Mouse (Mus musculus): Measurements from ENCODE around the gene Csnk1g1. TPM values are rescaled to one million over a fixed set of nuclear protein-coding genes. Genes with fewer than 3 reads are reported as not detected.

Csnk1g1 gene
- polyA plus RNA-seq, 1 experiment from 2014 or later = 9.8 TPM

GRCm38 (mm10) chr9:66004380-66004779 lies 95.7 kb downstream of the Csnk1g1 start:
- H3K4me3 ChIP-seq = no peak overlapping the region
- H3K27ac ChIP-seq = no peak overlapping the region
- H3K36me3 ChIP-seq = peaks cover 26% of the 10 kb centered on the region
- H3K27me3 ChIP-seq = no peaks in the 10 kb centered on the region
- whole genome bisulfite sequencing = 19% methylated on average over 4 of the region's 4 CpGs
- ATAC-seq (replicated peaks; ENCODE audit: insufficient number of reproducible peaks, insufficient read depth, low FRiP score, low read depth) = no peak
- H3K9ac ChIP-seq = no peak overlapping the region
- no peaks in the 10 kb centered on the region for H3K9me3 ChIP-seq (replicated peaks)
- no peaks in the 10 kb centered on the region for H3K4me1 ChIP-seq (replicated peaks)
- peak overlapping the region; percentile 38; the same call in 1 of the 2 replicates for H3K4me2 ChIP-seq

GRCm38 (mm10) chr9:66007603-66008202 lies 99.0 kb downstream of the Csnk1g1 start:
- no peak overlapping the region for H3K9ac ChIP-seq
- H3K9me3 ChIP-seq (replicated peaks) = no peaks in the 10 kb centered on the region
- ATAC-seq (replicated peaks; ENCODE audit: insufficient number of reproducible peaks, insufficient read depth, low FRiP score, low read depth) = no peak
- no peak overlapping the region for H3K4me2 ChIP-seq
- no peak overlapping the region for H3K27ac ChIP-seq
- H3K36me3 ChIP-seq = peaks cover 26% of the 10 kb centered on the region
- H3K4me3 ChIP-seq = no peak overlapping the region
- 74% methylated on average over 7 of the region's 7 CpGs for WGBS
- H3K4me1 ChIP-seq (replicated peaks) = no peaks in the 10 kb centered on the region
- H3K27me3 ChIP-seq = no peaks in the 10 kb centered on the region

- no peak overlapping the region for H3K4me2 ChIP-seq
- H3K9me3 ChIP-seq (replicated peaks) = no peaks in the 10 kb centered on the region
- peaks cover 18% of the 10 kb centered on the region; the same call in 1 of the 2 replicates for H3K36me3 ChIP-seq
- H3K4me1 ChIP-seq (replicated peaks) = no peaks in the 10 kb centered on the region
- no peak overlapping the region for H3K4me3 ChIP-seq
- no peak for ATAC-seq (replicated peaks; ENCODE audit: insufficient number of reproducible peaks, insufficient read depth, low FRiP score, low read depth)
- H3K27me3 ChIP-seq = no peaks in the 10 kb centered on the region
- H3K27ac ChIP-seq = no peak overlapping the region
- no peak overlapping the region for H3K9ac ChIP-seq
Observed at GRCm38 (mm10) chr9:66020601-66021000, 111.9 kb downstream of the Csnk1g1 start.

- no peak for ATAC-seq (replicated peaks; ENCODE audit: insufficient number of reproducible peaks, insufficient read depth, low FRiP score, low read depth)
- Histone ChIP-seq H3K4me2 (no peak overlapping the region), H3K27me3 (no peaks in the 10 kb centered on the region), H3K9ac (no peak overlapping the region), H3K9me3 (replicated peaks) (no peaks in the 10 kb centered on the region), H3K36me3 (peaks cover 18% of the 10 kb centered on the region), H3K27ac (no peak overlapping the region), H3K4me3 (no peak overlapping the region), H3K4me1 (replicated peaks) (no peaks in the 10 kb centered on the region)
- 88% methylated on average over 4 of the region's 4 CpGs for WGBS
Observed at GRCm38 (mm10) chr9:66038082-66038481, 129.4 kb downstream of the Csnk1g1 start.

- Histone ChIP-seq H3K4me3 (no peak overlapping the region), H3K4me2 (no peak overlapping the region), H3K4me1 (replicated peaks) (no peaks in the 10 kb centered on the region), H3K9ac (no peak overlapping the region), H3K27me3 (no peaks in the 10 kb centered on the region), H3K27ac (no peak overlapping the region), H3K36me3 (peaks cover 18% of the 10 kb centered on the region), H3K9me3 (replicated peaks) (no peaks in the 10 kb centered on the region)
- WGBS = 91% methylated on average over 4 of the region's 4 CpGs
- ATAC-seq (replicated peaks; ENCODE audit: insufficient number of reproducible peaks, insufficient read depth, low FRiP score, low read depth) = no peak
Observed at GRCm38 (mm10) chr9:66038581-66038980, 129.9 kb downstream of the Csnk1g1 start.

GRCm38 (mm10) chr9:66039290-66039689 lies 130.6 kb downstream of the Csnk1g1 start:
- no peak for ATAC-seq (replicated peaks; ENCODE audit: insufficient number of reproducible peaks, insufficient read depth, low FRiP score, low read depth)
- Histone ChIP-seq H3K27me3 (no peaks in the 10 kb centered on the region), H3K4me3 (no peak overlapping the region), H3K36me3 (peaks cover 18% of the 10 kb centered on the region), H3K27ac (no peak overlapping the region), H3K9me3 (replicated peaks) (no peaks in the 10 kb centered on the region), H3K4me1 (replicated peaks) (no peaks in the 10 kb centered on the region), H3K9ac (no peak overlapping the region), H3K4me2 (no peak overlapping the region)
- WGBS = 79% methylated on average over 4 of the region's 4 CpGs

GRCm38 (mm10) chr9:66040801-66041200 lies 132.1 kb downstream of the Csnk1g1 start:
- peaks cover 18% of the 10 kb centered on the region for H3K36me3 ChIP-seq
- ATAC-seq (replicated peaks; ENCODE audit: insufficient number of reproducible peaks, insufficient read depth, low FRiP score, low read depth) = no peak
- 69% methylated on average over 3 of the region's 3 CpGs for WGBS

GRCm38 (mm10) chr9:66042331-66042730 lies 133.6 kb downstream of the Csnk1g1 start:
- peaks cover 18% of the 10 kb centered on the region for H3K36me3 ChIP-seq
- H3K4me3 ChIP-seq = no peak overlapping the region
- no peaks in the 10 kb centered on the region for H3K27me3 ChIP-seq
- no peak overlapping the region for H3K9ac ChIP-seq
- ATAC-seq (replicated peaks; ENCODE audit: insufficient number of reproducible peaks, insufficient read depth, low FRiP score, low read depth) = no peak
- no peaks in the 10 kb centered on the region for H3K4me1 ChIP-seq (replicated peaks)
- no peak overlapping the region for H3K27ac ChIP-seq
- no peak overlapping the region for H3K4me2 ChIP-seq
- no peaks in the 10 kb centered on the region for H3K9me3 ChIP-seq (replicated peaks)
- whole genome bisulfite sequencing = 60% methylated on average over 4 of the region's 4 CpGs

More at GRCm38 (mm10) chr9:66040801-66041200, 132.1 kb downstream of the Csnk1g1 start:
- H3K27ac ChIP-seq = no peak overlapping the region
- no peaks in the 10 kb centered on the region for H3K4me1 ChIP-seq (replicated peaks)
- H3K9me3 ChIP-seq (replicated peaks) = no peaks in the 10 kb centered on the region
- no peak overlapping the region for H3K4me3 ChIP-seq
- no peaks in the 10 kb centered on the region for H3K27me3 ChIP-seq
- H3K9ac ChIP-seq = no peak overlapping the region
- H3K4me2 ChIP-seq = no peak overlapping the region

- H3K27ac ChIP-seq = no peak overlapping the region
- no peak overlapping the region for H3K9ac ChIP-seq
- H3K36me3 ChIP-seq = peaks cover 18% of the 10 kb centered on the region
- H3K4me3 ChIP-seq = no peak overlapping the region
- no peaks in the 10 kb centered on the region for H3K9me3 ChIP-seq (replicated peaks)
- H3K27me3 ChIP-seq = no peaks in the 10 kb centered on the region
- H3K4me1 ChIP-seq (replicated peaks) = no peaks in the 10 kb centered on the region
- no peak for ATAC-seq (replicated peaks; ENCODE audit: insufficient number of reproducible peaks, insufficient read depth, low FRiP score, low read depth)
- no peak overlapping the region for H3K4me2 ChIP-seq
- WGBS = 94% methylated on average over 3 of the region's 3 CpGs
Observed at GRCm38 (mm10) chr9:66043241-66043640, 134.5 kb downstream of the Csnk1g1 start.

- WGBS = 57% methylated on average over 6 of the region's 6 CpGs
- H3K36me3 ChIP-seq = no peaks in the 10 kb centered on the region
- H3K9me3 ChIP-seq (replicated peaks) = no peaks in the 10 kb centered on the region
- no peaks in the 10 kb centered on the region for H3K27me3 ChIP-seq
- no peaks in the 10 kb centered on the region for H3K4me1 ChIP-seq (replicated peaks)
- no peak overlapping the region for H3K9ac ChIP-seq
- ATAC-seq (replicated peaks; ENCODE audit: insufficient number of reproducible peaks, insufficient read depth, low FRiP score, low read depth) = no peak
- H3K27ac ChIP-seq = no peak overlapping the region
- no peak overlapping the region for H3K4me3 ChIP-seq
- no peak overlapping the region for H3K4me2 ChIP-seq
Observed at GRCm38 (mm10) chr9:66049931-66050601, 141.3 kb downstream of the Csnk1g1 start.

- H3K36me3 ChIP-seq = no peaks in the 10 kb centered on the region
- no peak for ATAC-seq (replicated peaks; ENCODE audit: insufficient number of reproducible peaks, insufficient read depth, low FRiP score, low read depth)
- no peak overlapping the region for H3K9ac ChIP-seq
- H3K4me1 ChIP-seq (replicated peaks) = no peaks in the 10 kb centered on the region
- no peaks in the 10 kb centered on the region for H3K9me3 ChIP-seq (replicated peaks)
- 54% methylated on average over 4 of the region's 4 CpGs for WGBS
- no peak overlapping the region for H3K27ac ChIP-seq
- no peaks in the 10 kb centered on the region for H3K27me3 ChIP-seq
- no peak overlapping the region for H3K4me2 ChIP-seq
- no peak overlapping the region for H3K4me3 ChIP-seq
Observed at GRCm38 (mm10) chr9:66051493-66051892, 142.8 kb downstream of the Csnk1g1 start.

GRCm38 (mm10) chr9:66052731-66053130 lies 144.0 kb downstream of the Csnk1g1 start:
- H3K4me2 ChIP-seq = no peak overlapping the region
- WGBS = 97% methylated on average over 1 of the region's 1 CpGs

More at GRCm38 (mm10) chr9:66052731-66053130, 144.0 kb downstream of the Csnk1g1 start:
- H3K4me1 ChIP-seq (replicated peaks) = no peaks in the 10 kb centered on the region
- no peak overlapping the region for H3K27ac ChIP-seq
- H3K4me3 ChIP-seq = no peak overlapping the region
- no peaks in the 10 kb centered on the region for H3K36me3 ChIP-seq
- H3K9ac ChIP-seq = no peak overlapping the region
- H3K27me3 ChIP-seq = no peaks in the 10 kb centered on the region
- ATAC-seq (replicated peaks; ENCODE audit: insufficient number of reproducible peaks, insufficient read depth, low FRiP score, low read depth) = no peak
- no peaks in the 10 kb centered on the region for H3K9me3 ChIP-seq (replicated peaks)

Data from heart, embryonic 15.5 days (tissue).